Mouse (Mus musculus): ENCODE measurements around the gene Slc27a2.

The Slc27a2 gene

DNA sequence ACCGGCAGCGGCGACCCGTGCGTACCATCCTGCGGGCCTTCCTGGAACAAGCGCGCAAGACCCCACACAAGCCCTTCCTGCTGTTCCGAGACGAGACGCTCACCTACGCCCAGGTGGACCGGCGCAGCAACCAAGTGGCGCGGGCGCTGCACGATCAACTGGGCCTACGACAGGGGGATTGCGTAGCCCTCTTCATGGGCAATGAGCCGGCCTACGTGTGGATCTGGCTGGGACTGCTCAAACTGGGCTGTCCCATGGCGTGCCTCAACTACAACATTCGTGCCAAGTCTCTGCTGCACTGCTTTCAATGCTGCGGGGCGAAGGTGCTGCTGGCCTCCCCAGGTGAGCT lies 1.1 kb downstream of the Slc27a2 start:
- no peak for DNase-seq (ENCODE audit: low spot score in 2 of 2)

DNA sequence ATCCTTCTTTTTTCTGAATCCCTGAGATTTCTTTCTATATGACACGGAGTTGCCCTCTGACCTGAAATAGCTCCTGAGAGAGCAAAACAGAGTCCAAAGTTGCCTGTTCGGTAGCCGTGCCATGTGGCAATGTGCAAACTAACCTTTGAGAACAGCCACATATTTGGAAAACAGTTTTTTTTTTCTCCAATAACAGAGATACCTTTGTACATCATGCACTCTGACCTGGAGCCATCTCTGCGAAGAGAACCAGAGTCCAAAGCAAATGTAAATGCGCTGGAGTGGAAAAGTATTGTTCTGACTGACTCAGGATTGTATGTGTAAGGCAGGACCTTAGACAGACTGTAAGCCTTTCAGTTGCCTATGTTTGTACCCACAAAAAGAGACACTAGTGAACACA lies 3.3 kb downstream of the Slc27a2 start:
- no peak for DNase-seq (ENCODE audit: low spot score in 2 of 2)

DNA sequence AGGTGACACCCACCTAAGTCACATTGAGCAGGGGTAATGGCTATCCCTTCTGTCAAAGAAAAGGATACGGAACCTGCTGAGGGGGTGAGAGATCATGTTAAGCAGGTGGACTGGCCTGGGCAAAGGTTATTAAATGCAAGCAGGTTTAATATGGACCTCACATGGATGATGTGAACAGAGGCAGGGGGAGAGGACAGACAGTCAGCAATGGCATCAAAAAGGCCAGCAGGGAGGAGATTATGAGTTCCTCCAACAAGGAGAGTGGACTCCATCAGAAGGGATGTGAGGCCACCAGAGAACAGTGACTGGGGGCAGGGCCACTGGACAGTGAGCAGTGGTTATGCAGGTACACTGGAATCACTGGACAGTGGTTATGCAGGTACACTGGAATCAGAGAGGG lies 7.9 kb downstream of the Slc27a2 start:
- no peak for DNase-seq (ENCODE audit: low spot score in 2 of 2)

DNA sequence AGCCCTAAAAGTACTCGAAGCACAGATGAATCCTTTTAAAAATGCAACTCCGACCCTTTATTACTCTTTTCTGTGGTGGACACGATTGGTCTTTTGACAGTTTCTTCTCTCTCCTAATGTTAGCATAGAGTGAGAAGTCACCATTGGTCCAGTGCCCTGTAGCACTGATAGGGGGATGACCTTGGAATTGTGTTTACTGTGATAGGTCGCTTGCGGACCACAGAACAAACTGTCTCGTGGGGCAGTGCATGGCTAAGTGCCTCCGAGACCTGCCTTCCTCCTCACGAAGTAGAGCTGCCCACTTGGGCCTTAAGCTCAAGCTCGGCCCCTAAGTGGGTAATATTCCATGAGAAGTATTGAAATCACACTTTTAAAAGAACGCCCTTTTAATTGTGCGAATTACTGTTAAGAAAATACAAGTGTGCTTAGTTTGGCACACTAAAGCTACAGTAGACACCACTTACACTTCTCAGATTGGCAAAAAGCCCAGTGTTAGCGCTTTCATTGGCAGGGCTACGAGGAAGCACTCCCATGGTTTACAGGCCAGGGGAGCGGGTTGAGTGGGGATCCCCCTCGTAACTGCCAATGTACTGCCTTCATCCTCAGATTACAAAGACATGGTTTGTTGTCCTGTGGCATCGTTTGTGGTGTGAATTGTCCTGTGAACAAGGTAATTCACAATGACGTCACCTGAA lies 11.4 kb downstream of the Slc27a2 start:
- DNase-seq (ENCODE audit: low spot score in 2 of 2): no peak

DNA sequence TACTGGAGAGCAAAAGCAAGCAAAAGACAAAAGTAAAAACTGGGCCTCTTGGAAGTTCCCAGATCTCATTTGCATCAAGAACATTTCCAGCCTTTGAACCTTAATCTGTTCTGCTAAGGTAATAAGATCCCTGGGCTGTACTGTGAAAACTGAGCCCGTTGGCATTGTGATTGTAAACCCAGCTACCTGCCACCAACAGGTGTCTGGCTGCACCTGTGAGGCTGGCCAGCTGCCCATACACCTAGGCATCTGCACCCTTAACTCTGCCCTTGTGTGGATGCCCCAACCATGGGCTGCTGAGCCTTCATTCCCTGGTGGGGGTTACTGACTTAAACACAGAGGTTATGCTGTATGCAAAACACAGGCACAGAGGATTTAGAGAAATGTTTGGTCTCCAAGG lies 20.0 kb downstream of the Slc27a2 start:
- no peak for DNase-seq (ENCODE audit: low spot score in 2 of 2)

DNA sequence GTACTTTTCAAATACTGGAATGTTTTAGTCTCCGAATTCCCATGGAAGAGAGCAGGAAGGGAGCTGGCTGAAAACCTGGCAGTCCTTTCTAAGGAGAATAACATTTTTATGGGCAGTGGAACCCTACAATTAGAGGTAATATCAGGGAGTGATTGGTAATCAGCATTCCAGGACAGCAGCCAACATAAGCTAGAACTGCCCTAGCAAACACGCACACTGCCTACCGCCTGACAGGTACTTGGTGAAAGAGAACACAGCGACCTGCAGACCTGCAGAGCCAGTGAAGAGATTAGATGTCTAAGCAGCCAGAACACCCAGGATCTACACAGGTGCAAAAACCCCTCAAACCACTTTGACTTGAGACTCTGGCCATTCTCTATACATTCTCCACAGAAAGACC lies 20.5 kb downstream of the Slc27a2 start:
- DNase-seq (ENCODE audit: low spot score in 2 of 2): no peak

DNA sequence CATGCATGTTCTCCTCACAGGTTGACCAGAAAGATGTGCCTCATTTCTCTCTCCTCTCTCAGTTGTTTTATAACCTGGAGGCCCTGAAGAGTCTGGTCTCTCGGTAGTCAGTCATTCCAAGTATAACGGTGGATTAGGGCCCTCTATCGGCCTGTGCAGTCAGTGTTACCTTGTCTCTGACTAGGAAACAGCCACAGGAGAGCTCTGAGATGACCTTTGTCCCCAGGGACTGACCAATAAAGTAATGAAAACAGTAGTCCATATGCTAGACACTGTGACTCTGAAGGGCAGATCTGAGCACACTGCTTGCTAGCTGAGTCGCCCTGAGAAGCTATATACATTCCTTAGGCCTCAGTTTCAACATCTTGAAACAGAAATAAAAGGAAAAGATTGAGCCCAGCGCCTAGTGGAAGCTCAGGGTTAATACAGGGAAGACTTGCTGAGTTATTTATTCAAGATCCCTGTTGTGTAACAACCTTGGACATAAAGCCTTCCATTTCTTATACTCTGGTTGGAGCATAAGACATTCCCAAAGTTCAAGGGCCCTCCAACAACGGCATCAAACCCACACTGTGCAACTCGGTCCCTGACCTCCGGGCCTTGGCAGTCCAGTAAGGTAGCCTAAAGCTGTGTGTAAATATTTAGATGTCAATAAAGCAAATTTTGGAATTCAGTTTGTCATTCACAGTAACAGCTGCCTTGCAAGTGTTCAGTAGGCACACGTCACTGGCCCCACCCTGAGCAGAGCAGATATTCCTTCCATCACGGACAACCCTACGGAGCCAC lies 23.4 kb downstream of the Slc27a2 start:
- no peak for DNase-seq (ENCODE audit: low spot score in 2 of 2)

DNA sequence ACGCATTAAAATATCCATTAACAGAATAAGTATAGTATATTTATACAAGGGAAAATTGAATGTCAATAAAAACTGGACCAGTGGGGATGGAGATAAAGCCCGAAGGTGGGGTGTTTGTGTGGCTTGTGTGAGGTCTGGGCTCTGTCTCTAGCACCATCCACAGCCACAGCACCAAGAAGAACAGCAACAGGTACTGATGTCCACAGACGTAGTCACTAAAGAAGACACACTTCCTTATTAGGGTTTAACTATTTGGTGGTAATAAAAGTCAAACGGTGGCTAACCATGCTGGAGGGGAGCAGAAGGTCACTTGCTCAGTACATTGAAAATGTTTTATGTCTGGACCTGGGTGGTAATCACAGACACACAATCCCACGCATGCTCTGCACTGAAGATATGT lies 25.2 kb downstream of the Slc27a2 start:
- no peak for DNase-seq (ENCODE audit: low spot score in 2 of 2)

DNA sequence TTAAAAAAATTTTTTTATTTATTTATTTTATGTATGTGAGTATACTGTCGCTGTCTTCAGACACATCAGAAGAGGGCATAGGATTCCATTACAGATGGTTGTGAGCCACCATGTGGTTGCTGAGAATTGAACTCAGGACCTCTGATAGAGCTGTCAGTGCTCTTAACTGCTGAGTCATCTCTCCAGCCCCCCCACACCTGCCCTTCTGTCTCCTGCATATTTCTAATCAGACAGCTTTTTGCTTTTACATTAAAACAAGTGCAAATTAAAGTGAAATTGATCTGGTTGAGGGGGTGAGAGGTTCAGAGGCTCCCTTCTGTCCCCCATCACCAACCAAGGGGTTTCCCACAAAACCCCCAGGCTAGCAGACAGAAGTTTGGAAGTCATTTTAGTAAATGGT lies 27.1 kb downstream of the Slc27a2 start:
- no peak for DNase-seq (ENCODE audit: low spot score in 2 of 2)

DNA sequence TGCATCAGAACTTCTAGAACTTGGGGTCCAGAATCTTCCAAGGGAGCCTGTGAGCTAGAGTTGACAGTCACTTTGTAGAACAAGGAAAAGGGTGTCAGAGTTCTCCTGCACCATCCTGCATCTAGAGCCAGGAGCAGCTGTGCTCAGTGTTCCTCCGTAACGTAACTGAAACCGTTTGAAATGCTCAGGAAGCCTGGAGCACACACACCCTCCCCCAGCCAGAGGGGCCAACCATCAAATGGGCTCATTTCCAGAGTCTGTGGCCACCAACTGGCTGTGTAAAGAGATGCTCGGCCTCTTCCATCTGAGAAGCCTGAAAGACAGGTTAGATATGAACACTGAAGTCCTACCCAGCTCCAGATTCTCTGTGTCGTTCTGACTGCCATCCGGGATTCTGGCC lies 31.8 kb downstream of the Slc27a2 start:
- no peak for DNase-seq (ENCODE audit: low spot score in 2 of 2)

DNA sequence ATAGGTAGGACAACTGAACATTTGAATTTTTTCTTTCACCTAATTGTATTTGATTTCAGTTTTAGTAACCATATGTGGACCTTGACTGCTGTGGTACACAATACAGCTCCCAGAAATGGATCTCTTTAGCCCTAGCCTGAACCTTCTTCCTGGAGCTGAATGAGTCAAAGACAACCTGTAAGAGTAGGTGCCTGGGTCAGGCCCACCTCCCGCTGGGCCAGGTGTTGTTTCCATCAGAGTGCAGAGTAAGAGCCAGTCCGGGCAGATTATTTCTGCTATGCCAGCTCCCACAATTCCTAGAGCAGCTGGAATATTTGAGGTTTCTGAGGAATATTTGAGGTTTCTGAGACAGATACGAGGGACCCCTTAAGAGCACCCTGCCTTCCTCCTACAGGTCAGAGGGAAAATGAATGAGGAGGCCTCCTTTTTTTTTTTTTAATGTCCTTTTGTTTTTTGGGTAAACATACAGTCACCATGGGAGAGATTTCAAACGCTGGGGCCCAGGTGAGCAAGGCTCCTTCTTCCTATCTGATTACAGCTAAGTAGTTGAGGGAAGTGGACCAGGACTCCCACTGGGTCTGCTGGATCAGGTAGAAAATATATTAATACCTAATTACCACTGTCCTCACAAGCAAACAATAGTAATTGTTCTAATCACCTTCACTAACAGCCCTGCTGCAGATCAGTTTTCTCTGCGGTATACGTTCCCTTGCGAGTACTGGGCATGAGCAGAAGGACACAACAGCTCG lies 32.6 kb downstream of the Slc27a2 start:
- no peak for DNase-seq (ENCODE audit: low spot score in 2 of 2)

DNA sequence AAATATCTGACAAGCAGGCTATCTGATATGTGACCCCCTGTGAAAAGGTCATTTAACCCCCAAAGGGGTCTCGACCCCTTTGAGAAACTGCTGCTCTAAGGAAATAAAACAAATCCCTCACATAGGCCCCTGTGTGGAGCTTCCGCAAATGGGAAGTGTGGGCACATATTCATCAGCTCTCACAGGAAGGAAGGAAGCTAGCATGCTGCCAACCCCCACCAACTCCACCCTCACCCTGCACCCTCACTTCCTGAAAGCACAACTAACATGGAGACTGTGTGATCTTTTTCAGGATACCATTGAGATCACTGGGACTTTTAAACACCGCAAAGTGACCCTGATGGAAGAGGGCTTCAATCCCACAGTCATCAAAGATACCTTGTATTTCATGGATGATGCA lies 35.3 kb downstream of the Slc27a2 start:
- no peak for DNase-seq (ENCODE audit: low spot score in 2 of 2)

DNA sequence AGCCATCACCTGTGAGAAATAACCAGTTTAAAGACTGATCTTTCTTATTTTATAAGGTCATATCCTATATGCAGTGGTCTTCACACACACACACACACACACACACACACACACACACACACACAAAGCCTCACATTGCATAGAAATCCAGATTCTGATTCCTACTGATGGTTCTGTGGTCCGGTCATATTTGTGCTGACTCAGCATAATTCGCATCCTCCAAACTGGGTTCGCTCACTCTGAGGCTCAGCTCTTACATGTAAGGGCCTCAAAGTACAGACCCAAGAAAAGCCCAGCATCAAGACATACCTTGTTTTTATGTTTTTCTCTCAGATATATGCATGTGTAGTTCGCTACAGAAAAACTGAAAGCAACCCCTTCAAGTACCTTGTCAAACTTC lies 39.1 kb downstream of the Slc27a2 start:
- no peak for DNase-seq (ENCODE audit: low spot score in 2 of 2)

DNA sequence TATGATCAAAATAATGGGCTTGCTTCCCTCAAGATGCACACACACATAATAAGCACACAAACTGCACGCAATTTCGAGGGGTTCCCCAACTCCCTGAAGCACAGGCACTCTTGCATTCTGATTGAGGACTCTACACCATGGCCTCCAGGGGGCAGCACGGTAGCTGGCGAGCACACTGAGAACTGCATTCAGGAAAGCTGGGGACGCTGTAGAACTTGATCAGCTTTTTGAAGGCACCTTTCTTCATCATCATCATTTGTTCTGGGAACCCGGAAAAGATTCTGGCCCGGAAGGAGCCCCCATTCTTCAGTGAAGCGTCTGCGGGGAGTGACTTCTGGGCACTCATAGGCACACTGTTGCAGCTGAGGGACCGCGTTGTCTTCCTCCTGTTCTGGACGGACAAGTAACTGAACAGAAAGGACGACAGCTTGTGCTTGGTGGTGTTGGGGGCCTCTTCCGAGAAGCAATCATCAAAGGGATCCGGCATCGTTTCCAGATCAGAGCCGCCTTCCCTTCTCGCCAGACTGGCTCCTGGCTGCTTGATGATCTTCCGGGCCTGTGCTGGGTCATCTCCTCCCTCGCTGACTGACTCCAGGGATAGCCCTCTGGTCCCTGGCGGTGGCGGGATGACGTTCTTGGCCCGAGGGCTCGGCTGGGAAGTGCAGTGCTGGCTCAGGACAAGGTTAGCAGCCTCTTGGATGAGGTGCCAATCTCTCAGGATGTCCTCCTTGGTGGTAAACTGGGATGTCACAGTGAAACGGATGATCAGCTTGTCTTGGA lies 41.8 kb downstream of the Slc27a2 start:
- peak in 1 of 2 experiments; percentile 58 for DNase-seq (ENCODE audit: low spot score in 2 of 2)

DNA sequence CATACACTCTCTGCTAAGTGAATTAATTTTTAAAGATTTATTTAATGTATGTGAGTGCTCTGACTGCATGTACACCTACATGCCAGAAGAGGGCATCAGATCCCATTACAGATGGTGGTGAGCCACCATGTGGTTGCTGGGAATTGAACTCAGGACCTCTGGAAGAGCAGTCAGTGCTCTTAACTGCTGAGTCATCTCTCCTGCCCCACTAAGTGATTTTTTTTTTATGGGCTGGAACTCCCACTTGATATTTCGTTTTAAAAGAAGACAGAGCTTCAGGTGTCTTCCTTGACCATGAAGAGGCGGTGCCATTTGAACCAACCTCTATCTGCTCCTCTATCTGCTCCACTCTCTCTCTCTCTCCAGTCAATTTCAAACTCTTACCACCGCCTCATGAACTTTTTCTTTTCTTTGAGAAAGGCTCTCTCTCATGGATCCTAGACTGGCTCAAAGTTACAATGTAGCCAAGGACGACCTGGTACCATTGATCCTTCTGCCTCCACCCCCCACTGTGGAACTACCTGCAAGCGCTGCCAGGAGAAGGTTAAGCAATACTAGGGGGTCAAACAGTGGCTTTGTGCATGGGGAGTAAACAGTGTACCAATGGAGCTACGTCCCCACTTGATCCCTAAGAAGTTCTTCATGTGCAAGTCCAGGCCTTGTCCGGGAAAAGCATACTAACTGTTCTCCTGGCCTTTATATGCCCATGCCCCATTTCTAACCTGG lies 44.3 kb downstream of the Slc27a2 start:
- no peak for DNase-seq (ENCODE audit: low spot score in 2 of 2)

DNA sequence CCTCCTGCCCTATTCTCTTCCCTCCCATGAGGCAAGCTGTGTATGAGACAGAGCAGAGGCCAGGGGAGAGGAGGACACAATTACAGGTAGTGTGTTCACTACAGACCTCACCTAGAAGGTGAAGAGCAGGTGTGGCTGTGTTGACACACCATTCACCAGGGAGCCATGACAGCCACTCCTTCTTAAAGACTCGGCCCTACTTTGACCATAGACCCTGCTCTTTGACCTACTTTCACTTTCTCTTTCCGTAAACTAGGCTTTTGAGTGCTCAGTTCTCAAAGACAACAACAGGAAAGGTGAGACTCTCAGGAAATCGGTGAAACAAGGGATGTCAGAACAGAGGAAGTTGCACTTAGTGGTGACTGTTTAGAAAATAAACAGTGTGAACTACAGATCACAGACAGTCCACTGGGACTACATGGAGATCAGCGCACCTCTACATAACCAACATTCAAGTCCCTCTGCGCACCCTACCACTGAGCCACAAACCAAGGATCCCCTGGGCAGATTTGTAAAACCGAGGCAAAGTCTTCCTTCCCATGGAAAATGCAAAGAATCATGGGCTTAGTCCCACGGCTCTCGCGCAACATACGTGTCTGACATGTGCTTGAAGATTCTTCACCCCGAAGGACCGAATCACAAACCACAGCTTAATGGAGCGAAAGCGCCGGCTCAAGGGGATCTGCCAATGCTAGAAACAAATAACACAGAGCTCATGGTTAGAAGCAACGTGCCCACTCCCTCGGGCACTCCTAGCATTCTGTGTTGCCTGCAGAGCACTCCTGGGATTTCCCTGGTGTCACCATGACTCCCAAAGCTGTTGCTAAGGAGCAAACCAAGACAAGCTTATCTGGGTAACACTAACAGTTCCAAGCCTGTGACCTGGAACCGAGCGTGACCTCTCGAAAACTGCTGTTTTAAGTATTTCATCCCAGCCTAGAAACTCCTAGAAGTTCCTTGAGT lies 45.4 kb downstream of the Slc27a2 start:
- DNase-seq (ENCODE audit: low spot score in 2 of 2): peak in 1 of 2 experiments; percentile 11

DNA sequence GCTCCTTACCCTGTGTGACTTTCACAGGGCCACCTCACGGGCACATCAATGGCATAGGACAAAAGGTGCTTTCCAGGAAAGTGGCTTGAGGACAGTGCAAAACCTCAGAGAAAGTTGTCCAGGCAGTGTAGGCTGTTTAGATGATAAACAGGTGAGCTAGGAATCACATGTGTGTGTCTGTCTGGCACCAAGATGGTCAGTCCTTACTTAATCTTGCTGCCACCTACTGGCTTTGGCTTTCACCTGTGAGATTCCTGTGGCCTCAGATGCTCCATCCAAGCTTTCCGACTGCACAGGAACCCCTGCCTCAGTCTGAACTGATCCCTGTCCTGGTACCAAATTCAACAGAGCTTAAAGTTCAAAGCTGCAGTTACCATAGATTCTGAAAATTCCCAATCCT lies 46.2 kb downstream of the Slc27a2 start:
- no peak for DNase-seq (ENCODE audit: low spot score in 2 of 2)

DNA sequence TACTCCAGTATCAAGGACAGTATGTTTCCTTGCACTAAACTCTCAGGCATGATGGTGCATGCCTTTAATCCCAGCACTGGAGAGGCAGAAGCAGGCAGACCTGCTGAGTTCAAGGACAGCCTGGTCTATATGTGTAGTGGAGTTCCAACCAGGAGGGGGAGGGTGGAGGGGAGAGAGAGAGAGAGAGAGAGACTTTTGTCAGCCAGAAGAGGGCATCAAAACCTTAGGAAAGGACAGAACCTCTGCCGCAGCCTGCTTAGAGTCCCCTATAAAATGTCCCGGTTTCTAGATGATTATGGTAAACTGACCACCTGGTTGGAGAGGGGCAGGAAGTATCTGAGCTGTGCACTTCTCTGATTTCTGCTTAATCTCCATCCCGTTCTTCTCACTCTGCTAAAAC lies 46.8 kb downstream of the Slc27a2 start:
- no peak for DNase-seq (ENCODE audit: low spot score in 2 of 2)

DNA sequence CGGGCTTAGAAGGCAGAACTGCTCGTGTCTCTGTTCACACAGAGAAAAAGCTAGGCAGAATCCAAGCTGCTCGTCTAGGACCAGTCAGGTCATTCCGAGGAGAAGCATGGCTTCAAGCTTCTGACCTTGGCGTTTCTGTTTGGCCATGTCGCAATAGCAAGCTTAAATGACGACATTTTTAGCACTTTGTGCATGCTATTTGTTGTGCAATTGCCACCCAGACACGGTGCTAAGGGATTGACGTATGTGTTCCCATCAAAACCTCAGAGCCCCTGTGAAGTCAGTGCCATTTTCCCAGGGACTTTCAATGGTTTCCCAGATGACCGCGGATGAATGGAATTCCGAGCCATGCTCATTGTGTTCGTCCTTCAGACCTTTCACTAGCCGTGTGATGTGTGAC lies 48.3 kb downstream of the Slc27a2 start:
- DNase-seq (ENCODE audit: low spot score in 2 of 2): no peak

DNA sequence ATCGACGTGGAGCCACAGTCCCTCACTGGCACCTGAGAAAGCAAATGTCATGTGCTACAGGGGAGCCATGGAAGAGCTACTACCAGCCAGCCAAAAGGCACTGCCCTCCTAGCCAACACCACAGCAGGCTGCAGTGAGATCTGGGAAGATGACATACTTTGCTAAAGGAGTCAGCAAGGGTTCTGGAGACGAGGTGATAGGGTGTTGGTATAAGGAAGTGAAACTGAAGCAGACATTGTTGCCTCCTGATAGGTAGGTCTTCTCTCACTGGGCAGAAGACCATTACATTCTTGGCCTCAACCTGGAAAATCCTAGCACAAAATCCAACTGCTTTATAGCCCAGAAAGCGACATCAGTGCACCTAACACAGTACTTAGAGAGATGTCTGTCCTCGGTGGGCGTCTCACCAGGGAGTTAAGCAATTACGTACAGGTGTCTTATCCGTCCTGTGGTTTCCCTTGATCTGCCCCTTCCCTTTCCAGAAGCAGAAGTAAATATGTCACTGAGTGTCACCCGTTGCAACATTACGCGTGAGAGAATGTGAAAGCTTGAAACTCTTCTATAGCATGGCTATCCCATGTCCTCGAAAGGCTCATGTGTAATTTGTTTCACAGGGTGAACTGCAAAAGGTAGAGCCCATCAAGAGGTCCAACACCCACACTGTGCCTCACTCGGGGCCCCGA lies 49.9 kb downstream of the Slc27a2 start:
- DNase-seq (ENCODE audit: low spot score in 2 of 2): no peak

Measured in frontal cortex, postnatal 10 days (tissue).